Mouse (Mus musculus) midbrain, embryonic 10.5 days (tissue): ENCODE measurements around the gene Kcnj3. TPM values are rescaled to one million over a fixed set of nuclear protein-coding genes. Genes with fewer than 3 reads are reported as not detected.
"Not testable (repeated sequence)": the region's sequence is repeated elsewhere in the genome, so short reads cannot be mapped to it uniquely, and the experiment has no call there.

Experiments used
- DNase-seq: peaks from one replicate; pipeline ENCODE4 v3.0.0-alpha.2; 2017; ENCODE audit warnings: low spot score
- H3K27ac ChIP-seq: fragments of 300-500 bp; sonication (generic); replicated peaks from 2 replicates; pipeline ENCODE4 v1.5.1; 2016; ENCODE audit warnings: mild to moderate bottlenecking
- H3K27me3 ChIP-seq: fragments of 300-500 bp; sonication (generic); 2 replicates; pipeline ENCODE4 v1.6.1; 2016; ENCODE audit warnings: low read depth, mild to moderate bottlenecking; ENCODE audit not compliant: poor library complexity, severe bottlenecking
- H3K36me3 ChIP-seq: fragments of 300-500 bp; sonication (generic); 2 replicates; pipeline ENCODE4 v1.6.1; 2016; ENCODE audit warnings: mild to moderate bottlenecking, moderate library complexity
- H3K4me1 ChIP-seq: fragments of 300-500 bp; sonication (generic); 2 replicates; pipeline ENCODE4 v1.6.1; 2016
- H3K4me3 ChIP-seq: fragments of 300-500 bp; sonication (generic); 2 replicates; pipeline ENCODE4 v1.5.1; 2016; ENCODE audit warnings: mild to moderate bottlenecking, moderate library complexity
- H3K9me3 ChIP-seq: fragments of 300-500 bp; sonication (generic); replicated peaks from 2 replicates; pipeline ENCODE4 v1.6.1; 2016; ENCODE audit warnings: mild to moderate bottlenecking
- WGBS: fragments of 180-500 bp; shearing (Covaris S2); methylation state at CpG from one replicate; pipeline ENCODE4 v1.1.7; 2016; 5-methylcytosine and 5-hydroxymethylcytosine counted together
- polyA plus RNA-seq: library from polyadenylated mRNA; unstranded; fragments of >200 nt; fragmentation: Nextera tagmentation; extraction: Ambion mirVana; gene quantifications from 2 replicates; pipeline ENCODE4 v1.2.1, GENCODE M21; 2016

The Kcnj3 gene
- polyA plus RNA-seq, 1 experiment from 2014 or later = 0.30 TPM

DNA sequence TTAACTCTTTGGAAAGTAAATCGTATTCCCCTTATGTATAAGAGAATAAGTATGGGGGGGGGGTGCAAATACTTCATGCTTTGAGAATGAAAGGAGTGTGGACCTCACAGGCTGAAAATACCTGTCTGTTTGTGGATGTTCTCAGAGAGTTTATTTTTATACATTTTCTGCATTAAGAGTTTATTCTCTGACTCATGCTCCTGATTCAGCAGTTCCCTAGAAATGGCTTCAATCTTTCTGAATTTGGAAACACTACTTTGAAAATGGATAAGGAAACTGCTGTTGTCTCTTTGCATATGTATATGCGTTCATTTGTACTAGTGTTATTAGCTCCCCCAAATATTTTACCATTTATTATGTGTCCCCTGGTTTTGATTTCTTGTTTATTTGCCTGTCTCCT is 23.4 kb downstream of the Kcnj3 start:
- Histone ChIP-seq H3K4me1 (no peaks in the 10 kb centered on the region), H3K4me3 (no peak overlapping the region), H3K9me3 (no peaks in the 10 kb centered on the region), H3K36me3 (no peaks in the 10 kb centered on the region), H3K27me3 (no peaks in the 10 kb centered on the region), H3K27ac (no peak overlapping the region)
- whole genome bisulfite sequencing = 87% methylated on average over 2 of the region's 2 CpGs
- DNase-seq = no peak

DNA sequence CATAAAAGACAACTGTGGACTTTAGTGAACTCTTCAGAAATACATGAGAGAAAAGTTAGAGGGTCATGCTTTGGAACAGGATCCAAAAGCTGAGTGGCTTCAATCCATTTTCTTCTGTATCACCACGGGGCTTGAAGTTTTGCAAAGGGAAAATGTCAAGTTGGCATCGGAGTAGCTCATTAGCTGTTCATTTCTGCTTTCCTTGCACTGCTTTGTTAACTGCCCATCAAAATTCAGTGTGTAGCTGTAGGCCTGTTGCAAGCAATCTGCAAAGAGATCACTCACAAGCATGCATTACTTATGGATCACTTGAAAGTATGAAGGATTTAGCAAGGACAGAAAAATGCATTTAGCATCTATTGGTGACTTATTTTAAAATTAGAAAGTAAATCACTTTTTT is 33.4 kb downstream of the Kcnj3 start:
- Histone ChIP-seq H3K27me3 (no peaks in the 10 kb centered on the region), H3K27ac (no peak overlapping the region), H3K9me3 (no peaks in the 10 kb centered on the region), H3K36me3 (no peaks in the 10 kb centered on the region), H3K4me1 (no peaks in the 10 kb centered on the region), H3K4me3 (no peak overlapping the region)
- 77% methylated on average over 2 of the region's 2 CpGs for WGBS
- DNase-seq = no peak

DNA sequence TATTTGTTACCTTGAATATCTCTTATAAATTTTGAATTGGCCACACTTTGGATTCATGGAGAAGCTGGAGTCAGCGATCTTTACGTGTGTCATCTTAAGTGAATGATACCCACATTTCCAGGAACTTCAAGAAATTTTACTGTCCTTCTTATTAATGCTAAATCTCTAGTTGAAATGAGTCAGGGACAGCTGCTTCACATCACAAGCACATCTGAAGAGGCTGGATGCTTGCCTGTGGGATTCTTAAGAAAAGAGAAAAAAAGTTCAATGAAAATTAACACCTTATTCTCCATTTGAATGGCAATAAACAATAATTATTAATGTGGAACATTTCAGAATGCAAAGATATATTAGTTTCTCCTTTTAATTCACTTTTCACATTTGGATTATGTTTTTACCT is 34.2 kb downstream of the Kcnj3 start:
- no peak overlapping the region for H3K27ac ChIP-seq
- no peak for DNase-seq
- no peaks in the 10 kb centered on the region for H3K36me3 ChIP-seq
- no peaks in the 10 kb centered on the region for H3K4me1 ChIP-seq
- no peak overlapping the region for H3K4me3 ChIP-seq
- 95% methylated on average over 2 of the region's 2 CpGs for WGBS
- no peaks in the 10 kb centered on the region for H3K27me3 ChIP-seq
- H3K9me3 ChIP-seq = no peaks in the 10 kb centered on the region

DNA sequence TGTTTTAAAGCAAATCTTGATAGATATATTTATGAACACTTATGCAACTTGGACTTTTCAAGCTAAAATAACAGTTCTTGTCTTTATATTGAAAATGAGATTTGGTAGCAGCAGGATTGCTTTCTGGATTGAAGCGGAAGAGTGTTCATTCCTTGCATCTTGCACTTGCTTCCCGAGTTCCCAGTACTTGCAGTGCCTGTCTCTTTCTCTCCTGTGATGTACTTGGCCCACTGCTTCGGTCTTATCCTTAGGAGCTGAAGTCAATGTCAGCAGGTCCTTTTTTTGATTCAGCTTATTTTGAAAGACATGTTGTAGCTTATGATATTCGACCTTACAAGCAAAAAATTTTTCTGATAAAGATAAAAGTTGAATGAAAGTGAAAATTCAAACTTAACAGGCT is 43.7 kb downstream of the Kcnj3 start:
- Histone ChIP-seq H3K4me3 (no peak overlapping the region), H3K27ac (no peak overlapping the region), H3K27me3 (no peaks in the 10 kb centered on the region), H3K4me1 (no peaks in the 10 kb centered on the region), H3K9me3 (no peaks in the 10 kb centered on the region), H3K36me3 (no peaks in the 10 kb centered on the region)
- WGBS = 89% methylated on average over 4 of the region's 4 CpGs
- DNase-seq = no peak

DNA sequence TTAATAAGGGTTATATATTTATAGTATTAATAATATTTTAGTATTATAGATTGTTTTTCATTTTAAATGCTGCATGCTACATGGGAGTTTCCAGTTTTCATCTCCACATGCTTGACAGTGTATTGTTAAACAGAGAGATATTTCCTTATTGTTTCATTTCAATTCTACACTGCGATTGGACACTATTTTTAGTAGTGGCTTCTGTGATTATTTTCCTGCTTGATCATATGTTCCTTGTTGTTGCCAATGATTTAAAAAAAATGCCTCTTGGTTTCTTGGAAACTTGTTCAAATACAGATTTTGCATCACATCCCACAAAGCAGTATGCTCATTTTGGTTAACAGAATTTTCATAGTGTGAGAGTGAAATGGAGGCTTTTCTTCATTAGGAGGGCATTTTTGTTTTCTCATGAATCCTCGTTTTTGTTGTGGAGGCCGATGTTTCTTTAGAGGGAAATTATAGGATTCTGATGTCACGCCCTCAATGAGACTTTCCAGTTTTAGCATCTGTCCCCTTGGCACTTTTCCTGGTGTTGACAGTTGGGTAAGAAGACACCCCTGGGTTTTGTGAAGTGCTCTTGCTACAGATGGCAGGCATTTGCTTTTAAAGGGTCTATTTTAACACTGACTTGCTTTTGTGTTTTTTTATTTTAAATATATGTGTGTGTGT is 44.3 kb downstream of the Kcnj3 start:
- WGBS = 89% methylated on average over 4 of the region's 4 CpGs
- no peaks in the 10 kb centered on the region for H3K4me1 ChIP-seq

DNA sequence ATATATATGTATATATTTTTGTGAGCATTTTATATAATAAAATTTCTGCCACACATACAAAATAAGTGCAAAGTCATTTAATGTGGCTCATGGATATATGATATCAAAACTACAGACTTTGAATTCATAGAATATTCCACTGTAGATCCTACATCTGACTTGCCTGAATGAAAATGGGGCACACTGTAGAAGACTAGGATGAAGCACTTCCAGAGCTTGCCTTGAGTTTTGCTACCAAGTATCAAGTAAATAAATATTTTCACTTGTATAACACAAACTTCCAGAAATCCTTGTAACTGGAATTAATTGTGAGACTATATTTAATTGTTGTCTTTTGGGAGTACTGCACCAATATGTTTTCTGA is 44.8 kb downstream of the Kcnj3 start:
- Histone ChIP-seq H3K27me3 (no peaks in the 10 kb centered on the region), H3K27ac (no peak overlapping the region), H3K4me3 (no peak overlapping the region), H3K36me3 (no peaks in the 10 kb centered on the region), H3K9me3 (no peaks in the 10 kb centered on the region), H3K4me1 (no peaks in the 10 kb centered on the region)
- DNase-seq = no peak

More for the DNA sequence above, 44.3 kb downstream of the Kcnj3 start:
- Histone ChIP-seq H3K9me3 (no peaks in the 10 kb centered on the region), H3K27me3 (no peaks in the 10 kb centered on the region), H3K4me3 (no peak overlapping the region), H3K27ac (no peak overlapping the region), H3K36me3 (no peaks in the 10 kb centered on the region)
- DNase-seq = no peak

DNA sequence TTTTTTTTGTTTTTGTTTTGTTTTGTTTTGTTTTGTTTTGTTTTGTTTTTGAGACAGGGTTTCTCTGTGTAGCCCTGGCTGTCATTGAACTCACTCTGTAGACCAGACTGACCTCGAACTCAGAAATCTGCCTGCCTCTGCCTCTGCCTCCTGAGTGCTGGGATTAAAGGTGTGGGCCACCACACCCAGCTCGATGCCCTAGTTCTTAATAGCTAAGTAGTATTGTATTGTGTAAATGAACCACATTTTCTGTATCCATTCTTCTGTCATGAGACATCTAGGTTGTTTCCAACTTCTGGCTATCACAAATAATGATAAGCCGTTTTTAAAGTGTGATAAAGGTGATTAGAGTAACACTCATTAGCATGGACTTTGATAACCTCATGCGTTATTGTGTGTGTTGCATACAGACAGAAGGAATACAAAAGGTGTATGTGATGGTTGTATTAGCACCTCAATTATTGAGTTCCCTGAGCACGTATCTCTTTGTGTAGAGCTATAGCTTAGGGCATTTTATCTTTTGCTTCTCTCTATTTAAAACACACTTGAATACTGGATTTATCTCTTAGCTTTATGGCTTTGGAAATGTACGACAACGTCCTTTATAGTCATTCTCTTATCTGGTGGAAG is 49.8 kb downstream of the Kcnj3 start:
- H3K4me1 ChIP-seq, H3K27me3 ChIP-seq, H3K4me3 ChIP-seq, H3K27ac ChIP-seq, H3K36me3 ChIP-seq, H3K9me3 ChIP-seq, DNase-seq: not testable (repeated sequence)
- WGBS = 93% methylated on average over 7 of the region's 7 CpGs

DNA sequence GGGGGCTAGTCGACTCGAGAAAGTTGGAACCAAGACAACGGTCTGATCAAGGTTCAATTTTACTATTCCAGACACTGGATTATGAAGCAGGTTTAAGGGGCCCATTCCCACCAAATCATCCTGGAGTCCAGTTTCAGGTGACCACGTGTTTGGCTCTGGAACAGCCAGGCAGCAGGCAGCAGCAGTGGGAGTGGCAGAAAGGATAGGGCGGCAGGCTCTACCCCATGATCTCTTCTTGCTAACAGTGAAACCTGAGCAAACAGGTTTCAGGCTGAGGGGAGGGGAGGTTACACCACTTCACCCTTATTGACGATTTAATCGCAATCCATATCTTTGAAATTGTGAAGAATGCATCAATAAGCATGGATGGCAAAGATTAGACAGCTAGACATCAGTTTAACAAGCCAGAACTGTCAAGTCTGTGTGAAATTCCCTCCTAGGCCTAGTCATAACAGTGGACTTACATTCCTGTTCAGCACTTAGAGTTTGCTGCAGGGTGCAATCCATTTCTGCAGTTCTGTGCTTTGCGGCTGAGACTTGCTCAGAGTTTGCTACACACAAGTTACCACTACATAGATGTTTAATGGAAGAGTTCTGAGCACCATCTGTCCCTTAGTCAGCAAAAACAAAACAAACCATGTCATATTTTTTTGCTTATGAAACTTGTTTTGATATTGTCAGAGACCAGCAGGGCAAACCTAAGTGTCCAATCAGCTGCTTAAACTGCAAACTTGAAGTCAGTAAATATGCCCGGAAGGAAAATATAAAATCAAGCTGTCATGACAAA is 67.8 kb downstream of the Kcnj3 start:
- no peaks in the 10 kb centered on the region for H3K36me3 ChIP-seq
- no peaks in the 10 kb centered on the region for H3K9me3 ChIP-seq
- 70% methylated on average over 9 of the region's 9 CpGs for WGBS
- no peaks in the 10 kb centered on the region for H3K27me3 ChIP-seq
- no peak for DNase-seq
- no peak overlapping the region for H3K4me3 ChIP-seq
- H3K27ac ChIP-seq = no peak overlapping the region
- H3K4me1 ChIP-seq = no peaks in the 10 kb centered on the region

DNA sequence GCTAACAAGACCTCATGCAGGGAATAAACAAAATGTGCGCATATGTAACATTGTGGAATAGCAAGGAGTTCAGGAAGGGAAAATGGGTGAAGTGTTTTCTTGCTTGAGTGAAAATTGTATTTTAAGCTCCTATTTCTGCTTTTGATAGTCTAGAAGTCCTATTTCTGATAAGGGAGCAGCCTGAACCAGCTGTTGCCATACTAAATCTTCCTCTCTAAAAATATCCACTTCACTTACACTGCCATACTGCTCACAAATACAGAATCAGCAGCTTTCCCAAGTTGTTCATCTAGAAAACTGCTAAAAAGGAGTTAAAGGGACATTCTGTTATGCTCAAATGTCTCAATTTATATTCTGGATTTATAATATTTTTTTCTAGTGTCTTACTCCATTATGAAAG is 69.9 kb downstream of the Kcnj3 start:
- Histone ChIP-seq H3K4me3 (no peak overlapping the region), H3K27ac (no peak overlapping the region), H3K36me3 (no peaks in the 10 kb centered on the region), H3K4me1 (no peaks in the 10 kb centered on the region), H3K9me3 (no peaks in the 10 kb centered on the region), H3K27me3 (no peaks in the 10 kb centered on the region)
- no peak for DNase-seq
- WGBS = 93% methylated on average over 1 of the region's 1 CpGs

DNA sequence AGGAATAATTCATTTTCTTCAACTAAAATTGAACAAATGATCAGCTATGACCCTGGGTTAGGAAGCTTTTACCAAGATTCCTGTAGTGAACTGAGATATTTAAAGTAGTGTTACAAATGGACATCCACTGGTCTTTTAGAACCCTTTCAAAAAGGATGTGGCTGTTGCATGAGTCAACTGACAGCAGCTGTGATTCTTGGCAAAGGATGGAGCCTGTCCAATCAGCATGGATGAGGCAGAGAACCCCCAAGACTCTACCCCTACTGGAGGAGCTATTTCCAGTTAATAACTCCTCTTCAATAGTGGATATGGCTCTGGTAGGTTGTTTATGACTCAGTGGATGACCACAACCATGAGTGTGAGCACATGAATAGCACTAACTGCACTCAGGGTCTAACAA is 81.5 kb downstream of the Kcnj3 start:
- H3K27ac ChIP-seq = no peak overlapping the region
- no peak overlapping the region for H3K4me3 ChIP-seq
- H3K27me3 ChIP-seq = no peaks in the 10 kb centered on the region
- H3K4me1 ChIP-seq = no peaks in the 10 kb centered on the region
- H3K9me3 ChIP-seq = no peaks in the 10 kb centered on the region
- no peak for DNase-seq
- no peaks in the 10 kb centered on the region for H3K36me3 ChIP-seq

DNA sequence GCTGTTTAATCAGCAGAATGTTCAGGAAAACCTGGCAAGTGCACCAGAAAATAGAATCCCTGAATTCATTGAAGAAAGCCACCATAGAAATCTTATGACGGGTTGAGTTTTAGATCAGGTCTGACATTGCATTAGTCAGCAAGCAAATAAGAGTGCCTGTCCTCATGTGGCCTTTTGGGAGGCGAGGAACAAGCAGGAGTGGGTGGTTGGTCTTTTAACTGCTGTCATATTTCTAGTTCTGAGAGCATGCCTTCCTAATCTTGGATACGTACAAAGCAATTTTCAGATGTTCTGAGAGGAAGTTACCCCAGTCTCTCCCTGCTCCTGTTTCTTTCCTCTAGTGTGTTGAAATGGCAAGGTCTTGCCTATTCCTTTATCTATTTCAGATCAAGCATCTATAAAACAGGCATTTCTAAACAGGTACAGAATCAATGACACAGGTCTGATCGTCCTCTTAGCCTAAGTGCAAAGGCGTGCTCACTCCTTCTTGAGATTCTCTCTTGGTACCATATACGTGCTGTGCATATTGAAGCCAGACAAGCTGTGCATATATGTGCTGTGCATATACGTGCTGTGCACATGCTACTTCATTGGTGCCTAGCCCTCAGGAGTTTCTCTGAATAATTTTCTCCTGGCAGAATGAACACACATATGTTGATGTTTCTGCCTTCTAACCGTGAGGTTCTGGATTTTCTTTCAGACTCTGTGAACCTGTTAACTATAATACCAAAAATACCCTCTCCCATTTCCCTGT is 97.1 kb downstream of the Kcnj3 start:
- no peaks in the 10 kb centered on the region for H3K27me3 ChIP-seq
- 90% methylated on average over 8 of the region's 8 CpGs for WGBS
- no peaks in the 10 kb centered on the region for H3K9me3 ChIP-seq
- no peak for DNase-seq
- no peak overlapping the region for H3K4me3 ChIP-seq
- no peaks in the 10 kb centered on the region for H3K36me3 ChIP-seq
- no peak overlapping the region for H3K27ac ChIP-seq
- H3K4me1 ChIP-seq = no peaks in the 10 kb centered on the region

DNA sequence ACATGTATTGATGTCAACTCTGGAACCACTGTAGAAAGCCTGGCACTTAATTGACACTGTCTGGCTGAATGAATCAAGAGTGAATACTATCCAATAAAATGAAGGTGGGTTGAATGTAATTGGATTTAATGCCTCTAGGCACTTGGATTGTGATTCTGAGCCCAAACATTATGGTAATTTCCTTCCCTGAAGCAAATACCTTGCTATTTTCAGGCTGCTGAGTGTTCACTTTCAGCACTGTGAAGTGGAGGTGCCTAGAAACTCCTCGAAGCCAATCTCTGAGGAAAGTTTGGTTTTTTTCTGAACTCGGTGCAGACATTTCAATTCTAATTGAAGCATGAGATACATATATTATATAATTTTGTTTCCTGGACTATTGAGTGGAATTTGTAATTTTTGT is 99.2 kb downstream of the Kcnj3 start:
- no peaks in the 10 kb centered on the region for H3K36me3 ChIP-seq
- no peak for DNase-seq

DNA sequence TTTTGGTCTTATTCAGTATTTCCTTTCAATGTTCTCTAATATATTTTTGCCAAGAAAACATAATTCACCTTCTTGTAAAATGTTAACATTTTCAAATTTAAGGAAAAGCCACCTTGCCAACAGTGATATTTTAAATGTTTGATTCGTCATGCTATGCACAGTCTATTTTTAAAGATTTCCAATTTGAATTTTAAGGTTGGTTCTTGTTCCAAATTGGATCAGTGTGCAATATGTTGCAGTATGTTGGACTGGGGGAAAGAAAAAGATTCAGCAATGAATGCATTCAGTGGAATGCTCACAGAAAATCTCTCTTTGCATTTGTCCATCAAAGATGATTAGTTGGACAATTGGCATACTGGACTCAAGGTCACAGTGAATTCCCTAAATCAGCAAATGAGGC is 99.7 kb downstream of the Kcnj3 start:
- Histone ChIP-seq H3K36me3 (no peaks in the 10 kb centered on the region), H3K4me1 (no peaks in the 10 kb centered on the region), H3K4me3 (no peak overlapping the region), H3K9me3 (no peaks in the 10 kb centered on the region), H3K27me3 (no peaks in the 10 kb centered on the region), H3K27ac (no peak overlapping the region)
- 92% methylated on average over 1 of the region's 1 CpGs for WGBS
- DNase-seq = no peak

More for the DNA sequence above, 99.2 kb downstream of the Kcnj3 start:
- Histone ChIP-seq H3K9me3 (no peaks in the 10 kb centered on the region), H3K4me3 (no peak overlapping the region), H3K4me1 (no peaks in the 10 kb centered on the region), H3K27me3 (no peaks in the 10 kb centered on the region), H3K27ac (no peak overlapping the region)
- WGBS = 90% methylated on average over 2 of the region's 2 CpGs
